ENCODE assay signal across 15 mouse cellular contexts in the genomic region with DNA sequence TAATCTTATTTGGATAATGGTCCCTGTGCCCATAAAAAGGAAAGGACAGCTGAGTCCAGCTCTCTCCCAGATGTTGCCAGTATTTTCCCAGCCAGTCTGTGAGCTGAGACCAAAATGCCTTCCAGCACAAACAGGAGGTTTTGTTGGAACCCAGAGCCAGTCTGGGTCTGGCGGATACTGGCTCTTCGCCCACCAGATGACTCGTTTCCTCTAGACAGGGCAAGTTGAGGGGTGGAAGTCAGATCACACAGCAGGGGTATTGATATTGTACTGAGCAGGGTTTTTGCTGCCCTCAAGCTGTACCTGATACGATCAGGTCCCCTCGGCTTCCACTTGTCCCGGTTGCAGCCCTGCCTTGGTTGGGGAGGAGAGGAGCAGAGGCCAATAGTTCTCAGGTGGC. TPM values are rescaled to one million over a fixed set of nuclear protein-coding genes. Genes with fewer than 3 reads are reported as not detected.
DNase-seq lines count a peak whose midpoint lies in the region; ATAC-seq and TF ChIP-seq lines count a peak whose summit lies in the region.
"Had no signal": no experiment of that assay in that cellular context is flagged by ENCODE, and none has a peak within 500 bp of the region (broad histone marks: within the 10 kb centered on the region; RNA-seq: fewer than 3 reads in every experiment).

No protein-coding gene starts in this region.

- TF ChIP-seq POLR2A in lung, adult 2 months (IDR thresholded peaks at IDR 0.05; ENCODE audit: borderline replicate concordance, extremely low read depth, low read depth, low read length) = no peak

- H3K36me3 ChIP-seq in heart, embryonic 12.5 days = no peaks in the 10 kb centered on the region
- H3K36me3 ChIP-seq: lung, embryonic 15.5 days had no signal

- ATAC-seq in heart, embryonic 12.5 days (ENCODE audit: insufficient number of reproducible peaks, low FRiP score) = peak; percentile 71
- ATAC-seq: hindbrain, embryonic 16.5 days had no signal

- H3K9ac ChIP-seq in heart, embryonic 12.5 days = no peak overlapping the region
- H3K9ac ChIP-seq: lung, embryonic 15.5 days had no signal

- no peaks in the 10 kb centered on the region for H3K9me3 ChIP-seq in heart, embryonic 12.5 days (replicated peaks)
- H3K9me3 ChIP-seq: lung, embryonic 15.5 days had no signal

- no peaks in the 10 kb centered on the region for H3K27me3 ChIP-seq in heart, embryonic 12.5 days (replicated peaks)
- H3K27me3 ChIP-seq: lung, embryonic 15.5 days had no signal

- peaks cover 4% of the 10 kb centered on the region for H3K4me1 ChIP-seq in lung, adult 2 months (ENCODE audit: control insufficient read depth, insufficient read depth, low read length)
- peaks cover 15% of the 10 kb centered on the region for H3K4me1 ChIP-seq in heart, embryonic 12.5 days (replicated peaks)

- H3K4me2 ChIP-seq in heart, embryonic 12.5 days = no peak overlapping the region
- H3K4me2 ChIP-seq: lung, embryonic 15.5 days had no signal

- TF ChIP-seq CTCF in lung, adult 2 months (IDR thresholded peaks at IDR 0.05; ENCODE audit: insufficient read depth, low read length) = no peak

- H3K27ac ChIP-seq in heart, embryonic 12.5 days (ENCODE audit: poor library complexity, severe bottlenecking) = no peak overlapping the region
- H3K27ac ChIP-seq: lung, embryonic 15.5 days had no signal

- 40% methylated on average over 6 of the region's 6 CpGs for WGBS in lung, adult 2 months
- WGBS in heart, embryonic 12.5 days = 51% methylated on average over 6 of the region's 6 CpGs

- no peak overlapping the region for H3K4me3 ChIP-seq in lung, adult 2 months (replicated peaks; ENCODE audit: extremely low read depth, low read depth, low read length)
- H3K4me3 ChIP-seq in heart, embryonic 12.5 days = no peak overlapping the region
- H3K4me3 ChIP-seq: lung, embryonic 15.5 days had no signal

- peak; percentile 45 to 47 for DNase-seq in lung, adult 18-20 months
- no peak for DNase-seq in lung, adult 2 months
- DNase-seq in kidney, postnatal 4 days = peak; percentile 49 to 56
- no peak for DNase-seq in T-cell, adult 2 months (ENCODE audit: low spot score)
- no peak for DNase-seq in gastrocnemius, adult 18-20 months (ENCODE audit: low spot score)
- no peak for DNase-seq in natural killer cell, adult 2 months (ENCODE audit: low spot score in 2 of 2)
- DNase-seq: cerebellum, adult 2 months; embryo, embryonic 11 days; gastrocnemius, postnatal 14 days; right cerebral cortex, postnatal 14 days; thymus, postnatal 36 days had no signal

RNA-seq across cellular contexts. Expression of a gene that starts 3.6 kb away (rescaled TPM):
- polyA plus RNA-seq in lung, adult 2 months (2012; rRNA removed) = 36.2 and 45.7 TPM in 2 replicates
- 70.1 and 70.6 TPM in 2 replicates for polyA plus RNA-seq in heart, embryonic 12.5 days (2016; fragmentation: Nextera tagmentation; extraction: Ambion mirVana)
- total RNA-seq in gastrocnemius, adult 18-20 months (2021) = 1 to 10 TPM in 1 of 2 experiments, under 1 TPM in 1; 0.90 to 1.1 TPM

RNA-seq across cellular contexts. Expression of a gene that starts 8.9 kb away (rescaled TPM):
- polyA plus RNA-seq in lung, adult 2 months (2012; rRNA removed) = 5.1 and 5.3 TPM in 2 replicates
- 0.19 and 0.37 TPM in 2 replicates for polyA plus RNA-seq in heart, embryonic 12.5 days (2016; fragmentation: Nextera tagmentation; extraction: Ambion mirVana)
- under 1 TPM; 0.55 to 0.62 TPM for total RNA-seq in gastrocnemius, adult 18-20 months (2021)
- total RNA-seq: neutrophil, adult 5-6 weeks had no signal

RNA-seq across cellular contexts. Expression of a gene that starts 14.1 kb away (rescaled TPM):
- polyA plus RNA-seq in lung, adult 2 months (2012; rRNA removed) = 2.3 and 3.9 TPM in 2 replicates
- 0.21 and 0.24 TPM in 2 replicates for polyA plus RNA-seq in heart, embryonic 12.5 days (2016; fragmentation: Nextera tagmentation; extraction: Ambion mirVana)
- 10 to 100 TPM; 13.3 to 15.7 TPM for total RNA-seq in gastrocnemius, adult 18-20 months (2021)

RNA-seq across cellular contexts. Expression of a gene that starts 55.2 kb away (rescaled TPM):
- polyA plus RNA-seq in lung, adult 2 months (2012; rRNA removed) = 45.7 and 52.3 TPM in 2 replicates
- polyA plus RNA-seq in heart, embryonic 12.5 days (2016; fragmentation: Nextera tagmentation; extraction: Ambion mirVana) = 6.1 and 6.2 TPM in 2 replicates
- 10 to 100 TPM; 28.9 to 34.5 TPM for total RNA-seq in gastrocnemius, adult 18-20 months (2021)

Comparison
In these comparisons a context has a peak if more than half of its experiments do, and no peak if none do; other contexts are left out.
1. DNase-seq: peak in lung, adult 18-20 months (2 of 2) and kidney, postnatal 4 days (2 of 2); none in lung, adult 2 months (single experiment), T-cell, adult 2 months (single experiment), gastrocnemius, adult 18-20 months (single experiment) and natural killer cell, adult 2 months (0 of 2).